Mouse (Mus musculus) ES-Bruce4 (cell line): ENCODE data around the gene Yars. TPM values are rescaled to one million over a fixed set of nuclear protein-coding genes. Genes with fewer than 3 reads are reported as not detected.
A peak's percentile ranks its signal among the peaks of the same experiment; 100 is the strongest.

ENCODE experiments used
- H3K27ac ChIP-seq: 2 replicates; pipeline ENCODE4 v1.5.1; 2012; ENCODE audit warnings: low read length, inconsistent platforms; ENCODE audit not compliant: insufficient read depth
- H3K27me3 ChIP-seq: 2 replicates; pipeline ENCODE4 v1.6.1; 2012; ENCODE audit warnings: mild to moderate bottlenecking, low read length, inconsistent platforms; ENCODE audit not compliant: control insufficient read depth, poor library complexity, insufficient read depth, severe bottlenecking
- H3K36me3 ChIP-seq: 2 replicates; pipeline ENCODE4 v1.6.1; 2012; ENCODE audit warnings: inconsistent platforms, mild to moderate bottlenecking, low read length, moderate library complexity; ENCODE audit not compliant: control insufficient read depth, poor library complexity, insufficient read depth, severe bottlenecking
- H3K4me1 ChIP-seq: one replicate; pipeline ENCODE4 v1.8.1; 2011; ENCODE audit warnings: low read length; ENCODE audit not compliant: control insufficient read depth, insufficient read depth
- H3K4me3 ChIP-seq: 2 replicates; pipeline ENCODE4 v1.5.1; 2011; ENCODE audit warnings: low read depth, mild to moderate bottlenecking, low read length
- H3K9ac ChIP-seq: 2 replicates; pipeline ENCODE4 v1.6.1; 2012; ENCODE audit warnings: low read depth, mild to moderate bottlenecking, inconsistent platforms; ENCODE audit not compliant: poor library complexity, severe bottlenecking
- H3K9me3 ChIP-seq: replicated peaks from 2 replicates; pipeline ENCODE4 v1.6.1; 2012; ENCODE audit warnings: mild to moderate bottlenecking, low read length, inconsistent platforms; ENCODE audit not compliant: control insufficient read depth, poor library complexity, insufficient read depth, severe bottlenecking
- CTCF ChIP-seq: IDR thresholded peaks from one replicate; pipeline ENCODE4 v1.8.1; 2011; ENCODE audit warnings: low read depth, low read length
- EP300 ChIP-seq: IDR thresholded peaks from 2 replicates; pipeline ENCODE4 v1.6.1; 2011; ENCODE audit warnings: low read depth, low read length; ENCODE audit not compliant: insufficient read depth
- POLR2A ChIP-seq: IDR thresholded peaks from one replicate; pipeline ENCODE4 v1.8.1; 2011; ENCODE audit warnings: low read length; ENCODE audit not compliant: insufficient read depth
- polyA plus RNA-seq: library from polyadenylated mRNA; stranded (reverse); fragments of >200 nt; gene quantifications from 2 replicates; pipeline ENCODE4 v1.2.4, GENCODE M21; 2011; ENCODE audit warnings: low read depth; ENCODE audit not compliant: missing spikeins, insufficient read depth, insufficient read length

Gene Yars
- polyA plus RNA-seq, 1 experiment: 99.8 TPM

GRCm38 (mm10) chr4:129179560-129179959 lies 10.0 kb upstream of the Yars start:
- no peaks in the 10 kb centered on the region for H3K9me3 ChIP-seq
- H3K4me1 ChIP-seq: no peaks in the 10 kb centered on the region
- H3K9ac ChIP-seq: no peak overlapping the region
- no peak for TF ChIP-seq POLR2A
- TF ChIP-seq CTCF: no peak
- TF ChIP-seq EP300: no peak
- no peak overlapping the region for H3K4me3 ChIP-seq
- no peaks in the 10 kb centered on the region for H3K27me3 ChIP-seq
- peaks cover 23% of the 10 kb centered on the region for H3K36me3 ChIP-seq
- H3K27ac ChIP-seq: no peak overlapping the region

DNA sequence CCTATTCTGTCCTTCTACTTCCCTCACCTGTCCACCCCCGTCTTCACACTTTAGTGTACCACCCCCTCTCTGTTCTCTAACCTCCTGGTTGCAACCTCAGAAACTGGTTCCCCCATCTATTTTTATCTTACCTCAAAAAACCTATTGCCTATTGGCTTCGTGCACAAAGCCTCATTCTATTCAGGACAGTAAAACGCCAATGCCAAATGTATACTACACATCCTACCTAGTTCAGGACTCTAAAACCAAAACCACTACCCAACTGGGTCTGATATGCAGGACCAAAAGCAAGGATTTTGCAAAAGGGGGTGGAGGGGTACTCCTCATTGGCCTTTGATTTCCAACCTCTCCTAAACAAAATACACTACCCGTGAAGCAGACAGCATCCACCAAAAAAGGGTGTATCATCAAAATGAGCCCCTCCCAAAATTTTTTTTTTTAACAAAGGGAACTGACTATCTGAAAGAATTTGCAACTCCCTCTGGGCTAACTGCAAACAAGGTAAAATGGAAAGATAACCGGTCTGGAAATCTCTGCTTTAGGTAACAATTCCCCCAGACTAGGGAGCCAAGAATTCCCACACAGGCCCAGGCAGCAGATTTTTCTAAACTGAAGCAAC lies 1.4 kb upstream of the Yars start:
- TF ChIP-seq EP300 (no peak), POLR2A (no peak), CTCF (no peak)
- no peaks in the 10 kb centered on the region for H3K9me3 ChIP-seq
- H3K4me3 ChIP-seq: peak overlapping the region; percentile 96; the same call in 1 of the 2 replicates
- no peaks in the 10 kb centered on the region for H3K27me3 ChIP-seq
- peak overlapping the region; percentile 94 for H3K9ac ChIP-seq
- no peaks in the 10 kb centered on the region for H3K4me1 ChIP-seq
- no peak overlapping the region for H3K27ac ChIP-seq
- no peaks in the 10 kb centered on the region for H3K36me3 ChIP-seq

DNA sequence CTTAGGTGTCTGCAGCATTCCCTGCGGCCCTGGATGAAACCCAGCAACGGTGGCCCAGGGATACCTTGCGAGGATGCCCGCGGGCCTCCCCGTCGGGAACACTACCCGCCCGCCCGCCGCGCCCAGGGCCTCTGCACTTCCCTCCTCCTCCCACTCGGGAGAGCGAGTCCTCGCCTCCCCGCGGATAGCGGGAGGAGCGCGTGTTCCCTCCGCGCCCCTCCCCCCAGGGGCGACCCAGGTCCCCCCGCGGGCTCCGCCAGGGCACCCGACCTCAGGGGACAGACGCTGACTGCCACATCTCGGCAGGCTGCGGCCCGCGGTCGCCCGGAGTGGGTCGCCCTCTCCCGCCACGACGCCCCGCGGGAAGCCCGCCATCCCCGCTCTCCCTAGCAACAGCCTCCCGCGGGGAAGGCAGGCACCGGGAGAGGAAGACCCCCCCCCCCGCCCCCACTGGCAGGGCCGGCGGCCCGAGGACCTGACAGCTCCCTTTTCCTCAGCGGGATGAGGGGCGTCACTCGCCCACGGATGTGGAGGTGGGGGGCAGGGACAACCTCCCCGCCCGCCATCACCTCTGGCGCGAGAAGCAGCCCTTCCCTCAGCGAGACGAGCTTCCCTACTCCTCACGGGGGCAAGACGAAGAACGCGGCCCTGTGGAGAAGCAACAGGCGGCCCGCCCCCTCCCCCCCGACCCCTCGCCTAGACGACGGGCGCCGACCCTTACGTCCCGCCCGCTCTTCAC lies 588 bp upstream of the Yars start:
- H3K27me3 ChIP-seq: no peaks in the 10 kb centered on the region
- no peak for TF ChIP-seq EP300
- TF ChIP-seq POLR2A: peak; percentile 29
- peak overlapping the region; percentile 12; the same call in 1 of the 2 replicates for H3K27ac ChIP-seq
- H3K4me3 ChIP-seq: peak overlapping the region; percentile 96
- no peaks in the 10 kb centered on the region for H3K4me1 ChIP-seq
- H3K9me3 ChIP-seq: no peaks in the 10 kb centered on the region
- H3K36me3 ChIP-seq: peaks cover 3% of the 10 kb centered on the region; the same call in 1 of the 2 replicates
- H3K9ac ChIP-seq: peak overlapping the region; percentile 94

- Histone ChIP-seq H3K36me3 (peaks cover 11% of the 10 kb centered on the region), H3K27me3 (no peaks in the 10 kb centered on the region), H3K4me1 (no peaks in the 10 kb centered on the region), H3K27ac (peak overlapping the region; percentile 64), H3K4me3 (peak overlapping the region; percentile 97), H3K9ac (peak overlapping the region; percentile 93), H3K9me3 (no peaks in the 10 kb centered on the region)
- no peak for TF ChIP-seq EP300
- TF ChIP-seq CTCF: no peak
- TF ChIP-seq POLR2A: no peak
Observed at GRCm38 (mm10) chr4:129190538-129190937, 978 bp downstream of the Yars start.

DNA sequence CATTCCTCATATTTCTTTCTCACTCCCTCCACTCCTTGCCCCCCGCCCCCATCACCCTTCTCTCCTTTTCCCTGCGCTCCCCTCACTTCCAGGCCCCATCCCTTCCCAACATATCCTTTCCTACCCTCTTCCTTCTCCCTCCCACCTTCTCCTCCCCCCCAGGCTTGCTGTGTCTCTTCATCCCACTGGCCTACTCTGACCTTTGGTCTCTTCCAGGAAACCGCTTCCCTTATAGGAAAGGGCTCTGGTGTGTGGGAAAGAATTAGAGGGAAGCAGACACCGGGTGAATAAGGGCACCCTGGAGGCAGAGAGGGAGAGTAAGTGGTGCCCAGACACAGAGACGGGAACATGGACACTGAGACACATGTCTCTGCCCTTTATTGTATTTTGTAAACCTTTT lies 2.1 kb downstream of the Yars start:
- Histone ChIP-seq H3K36me3 (peaks cover 22% of the 10 kb centered on the region), H3K27me3 (no peaks in the 10 kb centered on the region), H3K4me3 (peak overlapping the region; percentile 13; the same call in 1 of the 2 replicates), H3K27ac (no peak overlapping the region), H3K9ac (peak overlapping the region; percentile 93), H3K4me1 (no peaks in the 10 kb centered on the region), H3K9me3 (no peaks in the 10 kb centered on the region)
- no peak for TF ChIP-seq EP300
- no peak for TF ChIP-seq POLR2A
- no peak for TF ChIP-seq CTCF

DNA sequence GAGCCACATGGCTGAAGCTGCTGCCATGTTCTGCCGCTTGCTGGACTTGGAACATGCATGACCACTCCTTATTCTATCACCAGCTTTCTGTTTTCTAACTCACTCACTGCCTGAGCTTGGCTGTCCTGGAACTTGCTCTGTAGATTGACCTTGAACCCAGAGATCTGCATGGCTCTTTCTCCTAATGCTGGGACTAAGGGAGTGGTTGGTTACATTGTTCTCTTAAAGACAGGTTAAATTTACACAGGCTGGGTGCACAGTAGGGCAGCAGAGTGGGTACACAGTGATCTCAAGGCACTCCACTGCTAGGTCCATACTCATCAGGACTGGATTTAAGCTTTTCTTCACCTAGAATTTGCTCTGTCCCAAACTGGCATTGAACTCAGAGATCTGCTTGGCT lies 4.7 kb downstream of the Yars start:
- H3K36me3 ChIP-seq: peaks cover 41% of the 10 kb centered on the region
- TF ChIP-seq POLR2A (no peak), EP300 (no peak), CTCF (no peak)
- no peak overlapping the region for H3K9ac ChIP-seq
- no peaks in the 10 kb centered on the region for H3K27me3 ChIP-seq
- peak overlapping the region; percentile 51 for H3K27ac ChIP-seq
- no peaks in the 10 kb centered on the region for H3K4me1 ChIP-seq
- no peaks in the 10 kb centered on the region for H3K9me3 ChIP-seq
- H3K4me3 ChIP-seq: no peak overlapping the region
